Mouse (Mus musculus) inflammation-experienced regulatory T-cells, adult 6 months (primary cell): ENCODE measurements around the gene Ncor2. TPM values are rescaled to one million over a fixed set of nuclear protein-coding genes. Genes with fewer than 3 reads are reported as not detected.

Experiments
- ATAC-seq: one replicate; pipeline ENCODE4 v1.8.0; 2017
- polyA plus RNA-seq, 3 experiments: library from polyadenylated mRNA; unstranded; fragments of 100-300 nt; shearing (Covaris generic); gene quantifications; one replicate each; pipeline ENCODE4 v1.2.1; 2017

The Ncor2 gene
- polyA plus RNA-seq, 3 experiments from 2014 or later, result 3.9 to 6.7 (median 4.7) TPM

DNA sequence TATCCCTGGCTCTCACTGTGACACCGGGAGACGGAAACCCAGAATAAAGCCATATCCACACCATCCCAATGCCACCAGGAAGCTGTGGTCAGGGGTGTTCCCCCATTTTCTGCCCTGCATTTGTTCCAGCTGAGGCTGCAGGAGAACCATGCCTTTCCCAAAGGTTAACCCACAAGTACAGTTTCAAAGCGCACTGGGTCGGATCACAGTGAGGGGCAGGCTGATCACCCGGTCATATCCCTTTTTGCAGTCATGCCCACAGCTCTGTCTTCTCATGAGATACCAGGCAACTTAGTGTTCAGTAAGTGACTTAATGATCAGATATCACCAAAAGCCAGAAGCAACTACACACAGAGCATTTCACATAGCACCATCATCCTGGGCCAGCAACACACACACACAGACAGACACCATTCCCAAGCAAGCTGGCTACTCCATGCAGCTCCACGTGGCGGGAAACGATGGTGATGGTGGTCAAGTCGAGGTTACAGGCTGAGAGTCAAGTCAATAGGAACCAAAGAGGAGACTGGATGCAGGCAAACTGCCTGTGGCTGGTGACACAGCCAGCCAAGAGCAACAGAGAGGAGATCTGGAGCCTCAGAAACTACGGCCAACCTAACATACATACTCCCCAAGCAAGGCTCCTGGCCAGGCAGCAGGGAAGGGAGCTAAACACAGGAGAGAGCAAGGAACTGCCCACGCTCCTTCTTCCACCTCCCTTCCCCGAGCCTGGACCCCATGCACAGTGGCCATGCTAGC, 35.7 kb downstream of the Ncor2 start:
- no peak for ATAC-seq

DNA sequence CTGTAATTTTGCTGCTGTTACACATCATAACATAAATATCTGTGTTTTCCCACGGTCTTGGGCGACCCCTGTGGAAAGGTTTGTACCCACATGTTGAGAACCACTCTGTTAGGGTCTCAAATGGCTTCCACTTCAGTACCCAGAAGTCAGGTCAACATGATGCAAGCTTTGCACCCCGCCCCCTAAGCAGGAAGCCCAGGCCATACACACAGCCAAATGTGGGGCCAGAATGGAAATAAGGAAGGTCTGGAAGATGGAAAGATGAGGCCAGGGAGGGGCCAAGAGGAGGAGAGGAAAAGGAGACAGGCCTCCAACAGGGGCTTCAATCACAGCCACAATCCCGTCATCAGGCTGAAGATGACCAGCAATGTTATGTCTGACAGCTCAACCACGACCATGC, 37.1 kb downstream of the Ncor2 start:
- ATAC-seq, result no peak

DNA sequence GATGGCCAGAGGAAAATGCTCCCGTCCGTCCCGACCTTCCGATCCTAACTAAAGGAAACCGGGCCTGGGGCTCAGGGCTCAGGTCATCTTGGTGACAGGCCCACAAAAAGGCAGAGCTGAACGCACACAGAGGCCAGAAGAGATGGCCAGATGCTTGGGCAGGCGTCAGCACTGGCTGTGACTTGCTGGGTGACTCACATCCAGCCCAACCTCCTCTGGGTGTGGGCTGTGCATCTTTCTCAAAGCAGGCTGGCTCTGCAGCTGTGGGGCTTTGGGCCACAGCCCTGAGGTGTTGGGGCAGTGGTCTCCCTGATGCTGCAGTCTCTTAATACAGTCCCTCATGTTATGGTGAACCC, 37.5 kb downstream of the Ncor2 start:
- no peak for ATAC-seq

DNA sequence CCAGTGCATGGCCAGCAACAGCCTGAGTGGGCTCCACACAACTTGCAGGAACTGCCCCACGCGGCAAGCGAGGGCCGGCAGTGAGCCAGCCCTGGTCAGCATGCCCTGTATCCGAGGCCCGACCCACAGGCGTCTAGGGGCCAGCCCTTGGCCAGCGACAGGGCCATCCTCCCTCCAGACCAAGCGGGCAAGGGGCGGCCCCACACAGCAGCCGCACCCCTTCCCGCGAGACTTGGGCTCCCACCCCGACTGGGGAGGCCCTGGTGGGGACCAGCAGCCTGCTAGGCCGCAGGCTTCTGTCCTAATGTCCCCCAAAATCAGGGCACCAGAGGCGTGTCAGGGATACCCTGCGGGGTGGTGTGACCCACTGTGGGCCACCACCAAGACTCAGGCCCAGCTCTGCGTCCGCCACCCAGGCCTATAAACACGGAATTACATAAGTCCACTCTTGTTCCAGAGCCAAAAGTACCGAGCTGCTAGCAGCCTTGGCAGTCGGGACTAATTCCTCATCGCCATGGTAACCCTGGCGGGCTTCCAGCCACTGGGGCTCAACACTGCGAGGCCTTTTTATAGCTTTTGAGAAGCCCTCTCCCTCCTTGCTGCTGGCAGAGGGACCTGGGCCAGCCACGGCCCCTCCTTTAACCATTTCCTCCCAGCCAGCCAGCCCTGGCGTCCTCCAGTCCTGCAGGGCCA, 38.0 kb downstream of the Ncor2 start:
- ATAC-seq, result no peak

DNA sequence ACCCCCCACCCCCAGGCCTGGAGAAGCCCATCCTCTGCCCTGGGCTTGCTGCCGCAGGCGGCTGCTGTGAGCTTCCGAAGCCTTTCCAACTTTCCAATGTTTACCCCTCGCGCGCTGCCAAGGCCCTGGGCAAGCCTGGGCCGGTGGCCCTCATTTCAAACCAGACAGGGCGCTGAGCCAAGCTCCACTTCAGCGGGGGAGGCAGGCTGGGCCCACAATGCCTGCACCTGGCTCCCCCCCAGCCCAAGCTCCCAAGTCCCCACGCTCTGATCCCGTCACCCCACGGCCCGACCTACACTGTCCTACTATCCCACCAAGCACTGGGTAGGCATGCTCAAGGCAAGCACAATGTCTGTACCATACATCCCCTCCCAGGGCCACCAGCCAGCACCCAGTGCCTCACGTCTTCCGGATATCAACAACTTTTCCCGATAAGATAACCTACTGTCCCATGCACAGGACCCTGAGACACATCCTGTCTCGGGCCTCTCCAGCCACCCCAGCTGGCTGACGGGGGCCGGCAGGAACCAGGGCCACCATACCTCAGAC, 38.8 kb downstream of the Ncor2 start:
- no peak for ATAC-seq

DNA sequence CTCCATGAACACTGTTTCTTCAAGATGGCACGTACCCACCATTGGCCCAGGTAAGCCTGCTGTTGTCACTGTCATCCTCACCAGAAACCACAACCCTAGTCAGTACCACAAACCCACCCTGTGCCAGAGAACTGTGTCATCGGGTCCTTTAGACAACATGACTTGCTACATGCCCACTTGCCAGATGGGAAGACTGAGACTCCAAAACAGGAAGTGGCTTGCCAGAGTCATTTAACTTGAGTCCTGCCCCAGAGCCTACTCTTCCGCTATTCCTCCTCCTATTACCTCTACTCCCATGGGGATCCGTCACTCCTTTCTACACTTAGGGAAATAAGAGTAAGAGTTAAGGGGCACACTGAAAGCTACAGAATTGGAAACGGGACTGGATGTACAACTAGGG, 39.4 kb downstream of the Ncor2 start:
- ATAC-seq, result no peak

DNA sequence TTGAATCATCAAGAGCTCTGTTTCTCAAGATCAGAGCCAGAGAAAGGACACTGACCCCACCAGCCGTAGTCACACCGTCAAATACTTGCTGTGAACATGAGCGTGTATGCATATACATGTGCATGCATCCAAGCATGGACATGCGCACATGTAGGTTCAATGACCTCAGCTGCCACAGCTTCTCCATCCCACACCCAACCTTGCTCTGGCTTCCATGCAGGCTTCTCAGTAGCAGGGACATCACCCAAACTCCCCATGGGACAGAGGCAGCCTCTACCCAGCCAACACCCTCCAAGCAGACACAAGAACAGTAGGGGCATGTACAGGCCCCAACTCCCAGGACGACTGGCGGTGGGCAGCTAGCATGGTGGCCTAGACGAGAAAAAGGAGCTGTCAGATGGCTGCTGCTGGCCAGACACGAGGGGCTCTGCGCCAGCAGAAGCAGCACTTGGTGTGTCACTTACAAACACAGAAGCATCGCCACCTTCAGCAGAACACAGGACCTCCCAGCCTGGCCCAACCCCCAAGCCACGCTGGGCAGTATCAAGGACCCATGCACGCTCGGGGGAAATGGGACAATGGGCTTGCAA, 40.1 kb downstream of the Ncor2 start:
- ATAC-seq, result no peak

DNA sequence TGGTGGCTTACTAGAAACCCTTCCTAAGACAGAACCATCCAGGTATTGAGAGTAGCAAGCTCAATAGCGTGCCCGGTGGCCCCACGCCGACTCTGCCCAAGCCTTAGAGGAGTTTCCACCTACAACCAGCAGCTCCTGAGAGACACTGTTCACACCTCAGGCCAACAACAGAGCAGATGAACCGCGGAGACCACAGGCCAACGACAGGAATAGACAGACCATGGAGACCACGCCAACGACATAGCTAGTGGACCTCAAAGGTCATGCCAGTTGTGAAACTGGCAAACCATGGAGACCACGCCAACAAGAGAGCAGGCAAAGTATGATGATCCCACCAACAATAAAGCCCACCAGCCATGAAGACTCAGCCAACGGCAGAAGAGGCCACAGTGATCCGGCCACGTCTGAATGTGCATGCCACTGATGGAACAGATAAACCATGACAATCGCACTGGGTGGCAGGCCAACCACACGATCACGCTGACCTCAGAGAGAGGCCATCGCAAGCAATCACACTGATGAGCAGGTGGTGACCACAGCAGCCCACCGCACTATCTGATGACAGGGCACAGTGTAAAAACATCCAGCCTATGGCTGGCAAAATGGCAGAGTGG, 41.2 kb downstream of the Ncor2 start:
- ATAC-seq, result no peak

DNA sequence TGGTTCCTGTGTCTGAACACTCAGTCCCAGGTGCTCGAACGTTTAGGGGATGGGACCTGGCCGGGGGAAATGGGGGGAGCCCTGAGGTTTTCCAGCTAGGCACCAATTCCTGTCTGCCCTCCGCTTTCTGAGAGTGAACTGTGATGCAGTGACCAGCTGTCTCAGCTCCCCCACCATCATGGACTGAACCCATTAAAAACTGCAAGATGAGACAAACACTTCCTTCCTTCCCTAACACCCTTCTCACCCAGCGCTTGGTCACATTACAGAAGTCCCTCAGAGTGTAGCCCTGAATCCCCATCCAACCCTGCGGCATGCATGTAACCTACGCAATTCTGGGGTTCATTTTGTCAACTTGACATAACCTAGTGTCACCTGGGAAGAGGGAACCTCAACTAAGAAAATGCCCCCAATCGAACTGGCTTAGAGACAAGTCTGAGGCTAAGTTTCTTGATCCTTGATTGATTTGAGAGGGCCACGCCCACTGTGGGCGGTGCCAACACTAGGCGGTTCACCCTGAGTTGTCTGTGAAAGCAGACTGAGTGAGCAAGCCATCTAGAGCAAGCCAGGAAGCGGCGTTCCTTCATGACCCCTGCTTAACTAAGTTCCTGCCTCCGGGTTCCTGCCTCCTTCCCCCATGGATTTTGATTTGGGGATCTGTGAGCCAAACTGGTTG, 41.9 kb downstream of the Ncor2 start:
- ATAC-seq, result no peak

DNA sequence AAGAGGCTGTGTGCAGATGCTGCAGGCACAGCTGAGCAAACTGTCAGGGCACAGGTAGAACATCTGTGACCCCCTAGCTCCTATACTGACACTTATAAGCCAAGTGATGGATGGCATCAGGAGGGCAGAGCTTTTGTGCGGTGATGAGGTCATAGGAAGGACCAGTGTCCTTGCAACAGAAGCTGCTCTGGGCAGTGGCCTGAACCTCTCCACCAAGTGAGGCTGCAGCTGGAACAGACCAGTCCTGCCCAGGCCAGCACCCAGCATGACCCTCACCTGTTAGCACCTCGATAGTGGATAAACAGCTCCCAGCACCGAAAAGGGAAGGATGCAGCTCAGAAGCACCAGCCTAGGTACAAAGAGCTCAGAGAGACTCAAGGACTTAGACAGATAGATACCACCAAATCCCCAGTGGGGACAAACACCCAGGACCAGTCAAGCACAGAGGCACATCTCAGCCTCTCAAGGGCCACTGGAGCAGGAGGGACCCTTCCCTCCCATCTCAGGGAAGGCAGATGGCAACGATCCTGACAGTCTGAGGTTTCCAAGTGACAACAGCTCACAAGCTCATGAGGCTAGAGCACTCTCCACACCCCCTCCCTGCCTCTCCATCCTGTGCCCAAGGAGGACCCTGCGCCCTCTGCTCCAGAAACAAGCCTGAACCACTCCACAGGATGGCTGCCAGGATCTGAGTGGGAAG, 42.6 kb downstream of the Ncor2 start:
- no peak for ATAC-seq

DNA sequence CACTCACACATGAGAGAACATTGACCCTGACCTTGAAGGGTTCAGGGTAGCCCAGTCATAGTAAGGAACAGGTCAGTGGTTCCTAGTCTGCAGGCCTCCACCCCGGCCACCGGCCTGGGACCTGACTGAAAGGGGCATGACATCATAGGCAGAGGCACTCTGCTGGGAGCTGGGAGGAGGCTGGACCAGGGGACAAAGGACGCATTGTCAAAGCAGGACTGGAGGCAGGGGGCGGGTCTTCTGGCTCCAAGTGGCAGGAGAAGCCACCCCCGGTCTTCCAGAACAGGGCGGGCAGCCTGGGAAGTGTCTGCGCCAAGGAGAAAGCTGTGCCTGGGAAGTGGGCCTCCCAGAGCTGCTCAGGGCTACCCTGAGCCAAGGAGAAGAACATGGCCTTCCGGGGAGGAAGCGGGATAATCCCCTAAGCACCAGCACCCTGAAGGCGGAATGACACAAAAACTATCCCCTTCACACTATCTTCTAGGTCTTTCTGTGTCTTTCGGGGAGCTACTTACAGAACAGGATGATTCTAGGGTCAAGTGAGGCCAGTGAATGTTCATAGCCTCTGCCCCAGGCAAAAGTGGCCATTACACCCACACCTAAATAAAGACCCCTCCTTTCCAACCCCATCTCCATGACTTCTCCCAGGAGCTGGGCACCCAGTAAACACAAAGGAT, 44.1 kb downstream of the Ncor2 start:
- ATAC-seq, result no peak

DNA sequence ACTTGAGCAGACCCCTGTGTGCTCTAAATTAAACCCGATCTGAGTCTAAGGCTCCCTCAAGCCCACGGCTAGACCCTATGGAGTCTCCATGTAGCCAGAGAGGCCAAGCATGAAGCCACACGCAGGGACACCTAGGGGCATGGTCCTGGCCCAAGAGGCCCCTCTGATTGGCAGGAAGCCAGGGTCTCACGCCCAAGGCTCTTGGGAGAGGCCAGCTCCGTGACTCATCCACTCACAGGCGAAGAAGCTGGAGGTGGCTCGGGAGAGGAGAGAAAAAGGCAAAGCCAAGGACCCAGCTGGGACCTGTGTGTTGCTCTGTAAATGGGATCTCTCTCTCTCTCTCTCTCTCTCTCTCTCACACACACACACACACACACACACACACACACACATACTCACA, 44.6 kb downstream of the Ncor2 start:
- no peak for ATAC-seq

DNA sequence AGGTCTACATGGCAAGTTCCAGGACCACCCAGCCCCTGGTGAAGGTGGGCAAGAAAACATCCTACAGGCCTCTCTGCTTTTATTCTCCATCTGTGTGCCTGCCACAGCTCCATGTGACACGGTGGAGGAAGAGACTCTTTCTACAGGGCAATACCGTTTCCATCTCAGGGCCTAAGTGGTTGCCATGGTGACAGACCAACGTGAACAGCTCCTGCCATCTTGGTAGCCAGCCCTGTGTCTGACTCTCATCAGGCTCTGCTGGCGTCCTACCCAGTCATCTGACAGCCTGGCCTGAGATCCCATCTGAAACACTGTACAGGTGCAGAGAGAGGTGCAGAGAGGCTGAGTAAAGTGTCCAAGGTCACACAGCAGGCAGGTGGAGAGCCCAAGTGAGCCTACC, 45.4 kb downstream of the Ncor2 start:
- no peak for ATAC-seq

DNA sequence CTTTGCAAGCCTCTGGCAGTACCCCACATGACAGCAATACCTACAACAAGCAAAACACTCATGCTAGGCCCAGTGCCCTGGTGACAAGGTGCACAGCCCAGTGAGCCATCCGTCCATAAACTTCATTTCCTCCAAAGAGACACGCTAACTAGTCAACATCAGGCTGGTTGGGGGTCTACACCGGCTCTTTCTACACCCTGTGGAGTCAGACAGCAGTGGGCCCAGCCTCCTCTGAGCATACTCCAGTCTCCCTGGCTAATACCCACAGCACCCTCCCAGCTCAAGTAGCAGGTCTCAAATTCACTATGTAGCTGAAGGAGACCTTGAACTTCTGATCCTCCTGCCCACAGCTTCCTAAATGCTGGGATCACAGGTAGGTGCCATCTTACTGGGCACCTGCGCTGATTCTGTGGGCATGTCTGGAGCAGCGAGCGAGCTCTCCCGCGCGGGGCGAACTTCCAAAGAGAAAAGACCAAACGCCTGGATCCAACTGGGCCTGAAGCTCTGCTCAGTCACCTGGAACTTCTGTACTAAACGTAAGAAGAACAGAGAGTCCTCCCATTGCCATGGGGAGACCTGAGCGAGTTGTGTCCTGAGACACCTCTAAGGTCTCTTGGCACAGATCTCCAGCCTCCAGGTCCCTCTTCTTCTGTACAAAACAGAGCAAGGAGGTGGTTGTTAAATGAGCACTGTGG, 46.3 kb downstream of the Ncor2 start:
- no peak for ATAC-seq

DNA sequence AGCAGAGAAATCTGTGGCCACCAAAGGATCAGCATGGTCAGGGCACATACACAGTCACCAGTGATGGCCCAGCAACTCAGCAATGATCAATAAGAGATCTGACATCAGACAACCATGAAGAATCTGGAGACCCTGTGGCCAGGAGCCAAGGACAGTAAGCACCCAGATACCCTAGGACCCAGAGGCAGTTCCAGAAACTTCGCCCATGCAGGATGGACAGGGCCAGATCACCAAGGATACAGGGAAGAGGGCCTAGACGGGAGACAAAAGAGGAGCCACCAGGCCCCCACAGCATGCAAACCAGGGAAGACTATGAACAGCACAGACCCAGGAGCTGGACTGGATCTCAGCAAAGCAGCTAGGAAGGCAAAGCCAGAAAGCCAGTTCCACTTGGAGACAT, 47.0 kb downstream of the Ncor2 start:
- ATAC-seq, result no peak

DNA sequence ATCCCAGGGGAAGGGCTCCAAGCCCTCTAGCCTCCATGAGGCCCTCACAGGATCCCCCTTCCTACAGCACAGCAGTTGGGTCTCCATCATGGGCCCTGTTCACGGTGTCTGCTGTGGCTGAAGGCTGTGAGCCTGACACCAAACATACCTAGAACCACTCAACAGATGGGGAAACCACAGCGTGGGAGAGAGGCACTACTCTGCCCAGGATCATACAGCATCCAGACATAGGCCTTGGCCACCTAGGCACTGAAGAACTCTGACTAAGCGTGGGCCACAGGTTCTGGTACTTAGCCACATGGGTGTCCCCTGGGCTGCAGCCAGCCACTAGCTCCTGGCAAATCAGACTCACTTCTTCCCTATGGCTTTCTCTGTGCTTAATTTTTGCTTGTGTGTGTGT, 48.6 kb downstream of the Ncor2 start:
- no peak for ATAC-seq

DNA sequence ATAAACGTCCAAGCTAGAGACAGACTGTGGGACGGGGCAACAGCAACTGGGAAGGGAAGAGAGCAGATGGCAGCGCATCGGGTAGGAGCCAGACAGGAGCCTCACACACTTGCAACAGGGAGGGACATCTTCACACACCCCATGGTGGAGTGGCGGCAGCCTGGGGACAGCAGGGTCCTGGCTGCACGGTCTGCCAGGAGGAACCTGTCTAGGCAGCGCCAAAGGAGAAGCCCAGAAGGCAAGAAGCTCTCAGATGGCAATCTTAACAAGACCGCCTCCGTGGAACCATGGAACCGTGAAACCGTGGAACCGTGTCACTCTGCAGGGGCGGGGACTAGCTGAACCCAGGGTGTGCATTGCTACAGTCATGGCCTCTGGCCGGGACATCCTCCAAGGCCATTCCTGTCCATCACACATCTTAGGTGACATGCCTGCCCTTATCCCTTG, 50.1 kb downstream of the Ncor2 start:
- no peak for ATAC-seq

DNA sequence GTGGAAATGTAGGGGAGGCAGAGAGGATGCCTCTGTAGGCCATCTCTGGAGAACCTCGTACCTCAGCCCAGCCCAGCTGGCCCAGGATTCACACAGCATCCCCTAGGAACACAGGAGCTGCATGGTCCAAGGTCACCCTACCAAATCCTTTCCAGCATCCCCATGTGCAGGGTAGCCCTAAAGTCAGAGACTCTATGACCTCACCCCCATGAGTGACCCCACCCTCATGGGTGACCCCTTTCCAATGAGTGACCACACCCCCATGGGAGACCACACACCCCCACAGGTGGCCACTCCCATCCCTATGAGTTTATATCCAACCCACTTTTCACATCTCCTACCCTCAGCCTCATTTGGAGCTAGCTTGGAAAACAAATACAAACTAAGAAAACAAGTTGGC, 51.1 kb downstream of the Ncor2 start:
- ATAC-seq, result no peak

DNA sequence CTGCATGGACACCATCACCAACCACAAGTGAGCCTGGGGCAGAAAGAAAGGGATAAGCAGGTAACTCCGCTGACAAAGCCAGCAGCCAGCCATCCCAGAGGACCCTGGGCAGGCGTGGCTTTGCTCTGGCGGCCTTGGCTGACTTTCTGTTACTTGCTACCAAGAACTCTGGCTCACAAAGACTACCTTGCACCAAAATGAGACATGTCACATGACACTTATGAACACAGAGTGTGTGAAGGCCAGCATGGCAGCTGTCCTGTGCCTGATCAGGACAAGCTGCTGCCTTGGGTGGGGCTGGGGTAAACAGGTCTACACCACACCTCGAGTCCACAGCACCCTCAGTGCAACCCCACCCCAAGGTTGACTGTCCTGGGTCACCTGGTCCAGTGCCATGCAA, 51.6 kb downstream of the Ncor2 start:
- no peak for ATAC-seq

DNA sequence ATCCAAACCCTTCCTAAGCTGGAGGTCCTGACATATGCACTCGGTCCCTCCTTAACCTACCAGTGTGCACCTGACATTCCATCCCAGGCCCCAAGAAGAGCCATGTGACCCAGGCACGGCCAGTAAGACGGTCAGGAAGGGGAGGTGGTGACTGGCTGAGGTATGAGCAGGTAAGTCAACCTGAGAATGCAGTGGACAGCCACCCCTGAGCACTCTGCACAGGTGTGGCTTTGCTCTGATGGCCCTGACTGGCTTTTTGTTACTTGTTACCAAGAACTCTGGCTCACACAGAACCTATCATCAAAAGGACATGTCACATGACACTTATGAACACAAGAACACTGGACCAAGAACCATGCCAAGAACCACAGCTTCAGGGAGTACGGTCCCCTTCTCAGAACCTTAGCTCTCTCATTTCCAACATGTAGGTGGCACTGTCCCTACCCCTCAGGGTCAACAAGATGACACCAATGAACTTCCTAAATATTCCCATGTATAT, 53.0 kb downstream of the Ncor2 start:
- no peak for ATAC-seq

DNA sequence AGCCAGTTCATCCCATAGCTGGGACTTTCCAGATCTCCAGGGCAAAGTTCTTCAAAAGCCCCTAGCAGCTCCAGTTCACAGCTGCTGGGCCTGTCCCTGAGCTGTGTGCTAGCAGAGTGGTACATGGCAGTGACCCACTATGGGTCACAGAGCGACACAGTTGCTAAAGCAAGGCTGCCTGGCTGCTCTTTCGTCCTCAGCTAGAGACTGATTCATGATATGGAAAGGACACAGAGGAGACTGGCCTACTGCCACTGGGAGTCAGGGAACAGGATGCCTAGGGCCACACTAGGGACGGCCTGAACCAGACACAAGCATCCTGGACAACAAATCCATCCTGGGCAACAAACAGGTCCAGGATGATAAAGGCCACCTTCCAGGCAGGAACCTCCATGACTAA, 53.8 kb downstream of the Ncor2 start:
- ATAC-seq, result no peak
